Mouse (Mus musculus) heart, adult 2 months (tissue): ENCODE measurements around the gene Cfap43. TPM values are rescaled to one million over a fixed set of nuclear protein-coding genes. Genes with fewer than 3 reads are reported as not detected.

Source experiments
- DNase-seq, 2 experiments: peaks; one replicate each; pipeline ENCODE4 v3.0.0; 2021
- H3K27ac ChIP-seq: fragments of 200-600 bp; 2 replicates; pipeline ENCODE4 v1.8.1; 2022
- H3K27me3 ChIP-seq: fragments of 200-500 bp; 2 replicates; pipeline ENCODE4 v1.6.1; 2012; ENCODE audit warnings: mild to moderate bottlenecking, low read length, inconsistent platforms, mixed read lengths; ENCODE audit not compliant: control insufficient read depth, insufficient read depth
- H3K36me3 ChIP-seq: fragments of 200-500 bp; 2 replicates; pipeline ENCODE4 v1.6.1; 2012; ENCODE audit warnings: low read length, inconsistent platforms; ENCODE audit not compliant: control insufficient read depth, insufficient read depth
- H3K4me1 ChIP-seq: fragments of 200-500 bp; 2 replicates; pipeline ENCODE4 v1.6.1; 2011; ENCODE audit warnings: low read length; ENCODE audit not compliant: control insufficient read depth, insufficient read depth
- H3K4me3 ChIP-seq: fragments of 200-600 bp; 2 replicates; pipeline ENCODE4 v1.8.1; 2022
- H3K79me2 ChIP-seq: fragments of 200-500 bp; replicated peaks from 2 replicates; pipeline ENCODE4 v1.6.1; 2012; ENCODE audit warnings: mild to moderate bottlenecking, inconsistent platforms, low read length, moderate library complexity, mixed read lengths; ENCODE audit not compliant: control insufficient read depth, insufficient read depth
- H3K9ac ChIP-seq: fragments of 200-500 bp; 2 replicates; pipeline ENCODE4 v1.6.1; 2012; ENCODE audit warnings: low read depth, mild to moderate bottlenecking, control low read depth, inconsistent platforms, low read length, mixed read lengths
- CTCF ChIP-seq: fragments of 200-600 bp; IDR thresholded peaks from 2 replicates; pipeline ENCODE4 v1.8.1; 2022; ENCODE audit warnings: antibody characterized with exemption, mild to moderate bottlenecking, moderate library complexity
- EP300 ChIP-seq: fragments of 200-500 bp; IDR thresholded peaks from 2 replicates; pipeline ENCODE4 v1.6.1; 2011; ENCODE audit warnings: low read depth, low read length, control low read depth; ENCODE audit not compliant: insufficient read depth
- POLR2A ChIP-seq: fragments of 200-500 bp; IDR thresholded peaks from 2 replicates; pipeline ENCODE4 v1.6.1; 2011; ENCODE audit warnings: mild to moderate bottlenecking, low read depth, low read length, control low read depth; ENCODE audit not compliant: insufficient read depth
- WGBS: fragments of 180-500 bp; shearing (Covaris S2); methylation state at CpG from one replicate; pipeline ENCODE4 v1.1.7; 2018; 5-methylcytosine and 5-hydroxymethylcytosine counted together
- intact Hi-C: fragments of 180-260 bp; cut with DNase I; formaldehyde crosslinking; loops from one replicate; pipeline ENCODE4 v1.15.1; 2025
- polyA plus RNA-seq: library from polyadenylated mRNA; depleted of rRNA; stranded (reverse); fragments of >200 nt; gene quantifications from 2 replicates; pipeline ENCODE4 v1.2.3, GENCODE M21; 2012
- total RNA-seq, 2 experiments: library from RNA; stranded (reverse); gene quantifications; 2 replicates each; pipeline ENCODE4 v1.2.3; 2021

Gene Cfap43
- total and polyA plus RNA-seq, 3 experiments = 0.86 TPM; not detected in 2

DNA sequence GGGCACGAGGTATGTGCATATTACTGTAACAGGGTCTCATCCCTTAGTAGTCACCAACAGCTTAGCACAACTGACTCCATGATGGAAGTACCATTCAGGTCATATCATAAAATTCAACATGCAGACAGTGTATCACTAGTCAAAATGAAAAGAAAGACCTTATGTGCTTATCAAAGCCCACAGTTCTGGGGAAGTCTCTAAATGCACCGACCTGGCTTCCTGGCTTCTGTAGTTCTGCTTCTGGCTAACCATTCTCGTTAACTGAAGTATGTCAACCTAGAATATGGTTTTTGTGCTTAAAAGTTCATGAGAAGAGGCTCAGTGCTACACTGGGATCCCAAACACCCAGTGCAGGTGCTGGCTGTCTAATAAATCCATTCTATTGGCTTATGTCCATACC, 199.9 kb downstream of the Cfap43 start:
- no peak overlapping the region for H3K9ac ChIP-seq
- no peaks in the 10 kb centered on the region for H3K4me1 ChIP-seq
- no peaks in the 10 kb centered on the region for H3K79me2 ChIP-seq
- no peak overlapping the region for H3K27ac ChIP-seq
- DNase-seq = no peak
- H3K4me3 ChIP-seq = no peak overlapping the region
- H3K36me3 ChIP-seq = no peaks in the 10 kb centered on the region
- no peak for TF ChIP-seq CTCF
- TF ChIP-seq EP300 = no peak
- no peak for TF ChIP-seq POLR2A
- H3K27me3 ChIP-seq = no peaks in the 10 kb centered on the region
- intact Hi-C loops = no loop called here
- WGBS = 81% methylated on average over 3 of the region's 3 CpGs

DNA sequence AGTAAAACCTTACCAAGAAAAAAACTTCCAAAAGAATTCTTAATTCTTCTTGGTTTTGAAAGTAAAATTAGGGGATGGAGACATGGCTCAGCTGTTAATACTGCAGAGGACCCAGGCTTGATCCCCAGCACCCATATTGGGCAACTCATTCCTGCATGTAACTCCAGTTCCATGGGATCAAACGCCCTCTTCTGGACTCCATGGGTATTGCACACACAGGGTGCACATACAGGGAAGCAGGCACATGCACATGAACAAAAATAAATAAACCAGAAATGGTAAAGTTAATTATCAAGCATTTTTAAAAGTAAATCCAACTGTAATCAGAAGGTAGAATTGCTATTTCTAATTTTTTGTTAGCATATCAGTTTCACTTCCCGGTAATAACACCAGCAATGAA, 202.9 kb downstream of the Cfap43 start:
- H3K4me1 ChIP-seq = no peaks in the 10 kb centered on the region
- no peak for TF ChIP-seq POLR2A
- no peak for TF ChIP-seq EP300
- peak; percentile 32 for TF ChIP-seq CTCF
- H3K79me2 ChIP-seq = no peaks in the 10 kb centered on the region
- intact Hi-C loops = no loop called here
- no peaks in the 10 kb centered on the region for H3K27me3 ChIP-seq
- H3K9ac ChIP-seq = no peak overlapping the region
- no peak overlapping the region for H3K4me3 ChIP-seq
- WGBS = 64% methylated on average over 2 of the region's 2 CpGs
- DNase-seq = no peak
- H3K27ac ChIP-seq = no peak overlapping the region
- no peaks in the 10 kb centered on the region for H3K36me3 ChIP-seq

DNA sequence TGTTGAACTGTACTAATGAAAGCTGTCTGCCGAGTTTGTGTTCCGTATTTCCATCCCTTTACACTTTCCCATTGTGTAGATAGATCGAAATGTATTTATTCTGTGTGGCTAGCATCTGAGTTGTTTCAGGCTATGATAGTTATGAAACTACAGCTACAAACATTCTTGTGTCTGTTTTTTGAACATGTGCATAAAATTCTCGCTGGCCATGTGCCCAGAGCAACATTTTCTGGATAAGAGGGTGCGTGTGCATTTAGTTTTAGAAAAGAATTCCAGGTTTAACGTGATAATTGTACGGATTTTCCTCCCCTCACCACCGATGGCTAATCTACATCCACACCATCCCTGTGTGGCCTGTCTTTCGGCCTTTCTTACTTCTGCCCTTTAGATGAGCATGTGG, 205.6 kb downstream of the Cfap43 start:
- TF ChIP-seq CTCF (no peak), EP300 (no peak), POLR2A (no peak)
- WGBS = 51% methylated on average over 9 of the region's 9 CpGs

DNA sequence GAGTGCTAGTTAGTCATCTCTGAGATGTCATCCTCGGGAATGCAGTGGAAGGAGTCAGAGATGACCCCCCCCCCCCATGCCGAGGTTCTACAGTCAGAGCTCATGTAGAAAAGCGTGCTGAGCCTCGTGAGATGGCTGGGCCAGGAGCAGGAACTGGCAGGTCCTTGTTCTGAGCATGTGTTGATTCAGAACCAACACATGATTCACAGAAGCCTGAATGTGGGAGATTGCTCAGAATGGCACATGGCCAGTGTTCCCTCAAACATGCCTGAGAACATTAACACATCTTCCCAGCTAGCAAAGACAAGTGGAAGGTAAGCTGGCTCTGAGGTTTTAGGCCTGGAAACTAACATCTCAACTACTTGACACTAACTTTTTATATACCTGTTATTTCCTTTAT, 208.7 kb downstream of the Cfap43 start:
- H3K79me2 ChIP-seq = no peaks in the 10 kb centered on the region
- TF ChIP-seq EP300 = no peak
- no peak for TF ChIP-seq CTCF
- TF ChIP-seq POLR2A = no peak
- no peaks in the 10 kb centered on the region for H3K36me3 ChIP-seq
- H3K4me3 ChIP-seq = no peak overlapping the region
- no peak overlapping the region for H3K9ac ChIP-seq
- no peaks in the 10 kb centered on the region for H3K4me1 ChIP-seq
- WGBS = 80% methylated on average over 4 of the region's 4 CpGs
- no peaks in the 10 kb centered on the region for H3K27me3 ChIP-seq
- DNase-seq = no peak
- intact Hi-C loops = no loop called here
- H3K27ac ChIP-seq = no peak overlapping the region

More for the DNA sequence above, 205.6 kb downstream of the Cfap43 start:
- H3K79me2 ChIP-seq = no peaks in the 10 kb centered on the region
- no peak for DNase-seq
- H3K4me3 ChIP-seq = no peak overlapping the region
- intact Hi-C loops = no loop called here
- H3K27ac ChIP-seq = no peak overlapping the region
- no peaks in the 10 kb centered on the region for H3K4me1 ChIP-seq
- no peak overlapping the region for H3K9ac ChIP-seq
- H3K27me3 ChIP-seq = no peaks in the 10 kb centered on the region
- H3K36me3 ChIP-seq = no peaks in the 10 kb centered on the region

DNA sequence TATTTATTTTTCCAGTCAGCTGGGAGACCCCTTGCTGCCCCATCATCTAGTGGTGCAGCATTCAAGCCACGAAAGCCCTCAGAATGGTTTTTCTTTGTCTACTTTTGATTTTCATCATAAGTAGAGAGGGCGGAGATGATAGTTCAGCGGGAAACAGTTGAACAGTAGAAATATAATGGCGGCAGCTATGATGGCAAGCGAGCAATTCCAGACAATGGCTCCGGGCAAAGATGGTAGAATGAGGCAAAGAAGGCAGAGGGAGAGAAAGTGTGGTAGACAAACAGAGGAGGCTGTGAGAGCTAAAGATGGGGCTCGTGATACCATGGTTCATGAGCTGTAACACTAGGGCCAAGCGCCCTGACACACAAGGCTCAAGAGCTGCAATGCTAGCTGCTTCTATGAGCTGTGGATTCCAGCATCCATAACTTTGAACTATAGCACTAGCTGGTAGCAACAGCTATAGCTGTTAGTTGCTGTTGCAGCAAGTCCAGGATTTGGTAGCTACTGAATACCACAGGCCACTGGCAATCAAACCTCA, 213.2 kb downstream of the Cfap43 start:
- no peaks in the 10 kb centered on the region for H3K4me1 ChIP-seq
- no peak overlapping the region for H3K9ac ChIP-seq
- no peak overlapping the region for H3K4me3 ChIP-seq
- DNase-seq = no peak
- no peaks in the 10 kb centered on the region for H3K27me3 ChIP-seq
- WGBS = 90% methylated on average over 8 of the region's 8 CpGs
- no peak overlapping the region for H3K27ac ChIP-seq
- TF ChIP-seq POLR2A (no peak), EP300 (no peak), CTCF (no peak)
- H3K79me2 ChIP-seq = no peaks in the 10 kb centered on the region
- no peaks in the 10 kb centered on the region for H3K36me3 ChIP-seq
- intact Hi-C loops = no loop called here

DNA sequence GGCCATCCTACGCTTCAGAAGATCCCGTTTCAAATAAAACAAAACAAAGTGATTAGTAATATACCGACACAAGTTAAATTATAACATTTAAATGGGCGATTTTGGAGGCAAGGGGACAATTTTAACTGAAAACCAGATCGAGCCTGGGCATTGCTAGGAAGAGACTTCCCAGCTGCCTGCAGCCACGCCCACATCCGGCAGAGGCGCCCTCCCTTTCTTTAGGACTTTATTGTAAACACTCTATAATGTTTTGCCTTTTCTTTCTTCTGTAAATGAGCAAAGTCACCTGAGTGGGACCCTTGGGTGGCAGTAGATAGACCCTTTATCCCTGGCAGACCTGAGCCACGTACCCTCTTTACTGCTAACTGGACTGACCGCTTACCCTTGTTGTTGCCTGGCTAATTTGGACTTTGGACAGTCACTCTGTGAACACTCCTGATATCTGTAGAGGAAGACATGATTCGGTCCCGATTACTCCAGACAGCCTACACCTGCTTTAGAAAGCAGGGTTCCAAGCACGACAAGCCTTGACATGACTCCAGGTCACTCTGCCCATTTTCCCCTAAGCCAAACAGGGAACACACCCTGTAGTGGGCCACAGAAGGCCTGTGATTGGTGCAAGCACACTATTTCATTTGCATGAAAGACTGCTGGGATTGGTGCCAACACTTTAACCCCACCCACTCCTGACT, 213.9 kb downstream of the Cfap43 start:
- Histone ChIP-seq H3K27me3 (no peaks in the 10 kb centered on the region), H3K79me2 (no peaks in the 10 kb centered on the region), H3K36me3 (no peaks in the 10 kb centered on the region), H3K4me3 (no peak overlapping the region), H3K9ac (no peak overlapping the region), H3K4me1 (no peaks in the 10 kb centered on the region), H3K27ac (no peak overlapping the region)
- DNase-seq = no peak
- WGBS = 66% methylated on average over 13 of the region's 13 CpGs
- TF ChIP-seq EP300 = no peak
- intact Hi-C loops = no loop called here
